19 mouse cellular contexts compared by ENCODE assay signal in the genomic region with DNA sequence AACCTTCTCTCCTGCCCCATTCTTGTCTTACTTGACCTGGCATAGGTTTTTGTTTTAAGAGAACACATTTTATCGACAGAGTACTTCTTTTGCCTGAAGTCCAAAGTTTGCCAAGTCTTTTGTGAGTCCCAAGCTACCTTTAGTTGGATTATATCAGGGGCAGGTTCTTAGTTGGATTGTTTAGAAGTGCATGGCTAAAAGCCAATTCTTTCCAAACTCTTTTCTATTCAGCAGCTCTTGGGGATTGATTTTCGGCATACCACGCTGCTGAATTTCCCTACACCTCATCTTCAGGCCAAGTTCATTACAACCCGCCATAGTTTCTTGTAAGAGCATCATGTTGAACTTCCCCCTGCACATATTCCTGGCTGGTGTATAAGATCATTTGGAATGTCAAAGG.
DNase-seq lines count a peak whose midpoint lies in the region; ATAC-seq and TF ChIP-seq lines count a peak whose summit lies in the region.
"Had no signal": no experiment of that assay in that cellular context is flagged by ENCODE, and none has a peak within 500 bp of the region (broad histone marks: within the 10 kb centered on the region; RNA-seq: fewer than 3 reads in every experiment).

No protein-coding gene starts in this region.

- H3K4me2 ChIP-seq in embryonic facial prominence, embryonic 14.5 days (ENCODE audit: low read depth, low read length) = no peak overlapping the region
- H3K4me2 ChIP-seq: embryonic facial prominence, embryonic 13.5 days; forebrain, embryonic 13.5 days; forebrain, embryonic 15.5 days had no signal

- H3K4me3 ChIP-seq in embryonic facial prominence, embryonic 14.5 days (ENCODE audit: low read depth, low read length) = no peak overlapping the region
- no peak overlapping the region for H3K4me3 ChIP-seq in embryonic facial prominence, embryonic 10.5 days
- no peak overlapping the region for H3K4me3 ChIP-seq in kidney, adult 2 months (ENCODE audit: insufficient read depth, low read depth, low read length)
- H3K4me3 ChIP-seq: embryonic facial prominence, embryonic 13.5 days; forebrain, embryonic 13.5 days; forebrain, embryonic 15.5 days had no signal

- no peaks in the 10 kb centered on the region for H3K4me1 ChIP-seq in embryonic facial prominence, embryonic 14.5 days (ENCODE audit: control insufficient read depth, insufficient read depth, low read length)
- H3K4me1 ChIP-seq in embryonic facial prominence, embryonic 10.5 days = no peaks in the 10 kb centered on the region
- no peaks in the 10 kb centered on the region for H3K4me1 ChIP-seq in kidney, adult 2 months (ENCODE audit: control insufficient read depth, insufficient read depth, low read length)
- H3K4me1 ChIP-seq: embryonic facial prominence, embryonic 13.5 days; forebrain, embryonic 13.5 days; forebrain, embryonic 15.5 days had no signal

- ATAC-seq in embryonic facial prominence, embryonic 14.5 days (ENCODE audit: low read depth) = no peak
- ATAC-seq: forebrain, embryonic 13.5 days; forebrain, embryonic 15.5 days had no signal

- no peaks in the 10 kb centered on the region for H3K27me3 ChIP-seq in embryonic facial prominence, embryonic 14.5 days (replicated peaks; ENCODE audit: control insufficient read depth, insufficient read depth, low read length)
- H3K27me3 ChIP-seq in embryonic facial prominence, embryonic 10.5 days (replicated peaks; ENCODE audit: low read depth, poor library complexity, severe bottlenecking) = no peaks in the 10 kb centered on the region
- H3K27me3 ChIP-seq in kidney, adult 2 months (replicated peaks; ENCODE audit: control insufficient read depth, insufficient read depth, low read length) = no peaks in the 10 kb centered on the region
- H3K27me3 ChIP-seq: CH12.LX; embryonic facial prominence, embryonic 13.5 days; forebrain, embryonic 13.5 days; forebrain, embryonic 15.5 days had no signal

- no peak for TF ChIP-seq POLR2A in brain, embryonic 14.5 days (IDR thresholded peaks at IDR 0.05; ENCODE audit: borderline replicate concordance, extremely low read depth, insufficient read depth, insufficient read length, poor library complexity, severe bottlenecking)
- no peak for TF ChIP-seq POLR2A in kidney, adult 2 months (IDR thresholded peaks at IDR 0.05; ENCODE audit: low read depth, low read length)

- 65% methylated on average over 4 of the region's 4 CpGs for WGBS in embryonic facial prominence, embryonic 14.5 days
- 81% methylated on average over 4 of the region's 4 CpGs for WGBS in embryonic facial prominence, embryonic 10.5 days
- WGBS in kidney, adult 2 months = 71% methylated on average over 4 of the region's 4 CpGs

- TF ChIP-seq CTCF in brain, embryonic 14.5 days (IDR thresholded peaks at IDR 0.05; ENCODE audit: borderline replicate concordance, extremely low read depth, insufficient read depth, insufficient read length) = no peak
- no peak for TF ChIP-seq CTCF in kidney, adult 2 months (conservative IDR thresholded peaks at IDR 0.05; ENCODE audit: insufficient read depth, insufficient read length, low read depth, low read length)

- H3K36me3 ChIP-seq in embryonic facial prominence, embryonic 14.5 days (ENCODE audit: control insufficient read depth, insufficient read depth, low read length) = no peaks in the 10 kb centered on the region
- no peaks in the 10 kb centered on the region for H3K36me3 ChIP-seq in embryonic facial prominence, embryonic 10.5 days (replicated peaks)
- H3K36me3 ChIP-seq in kidney, adult 2 months (ENCODE audit: control insufficient read depth, insufficient read depth, low read length) = no peaks in the 10 kb centered on the region
- H3K36me3 ChIP-seq: embryonic facial prominence, embryonic 13.5 days; forebrain, embryonic 15.5 days; G1E had no signal

- H3K27ac ChIP-seq in embryonic facial prominence, embryonic 14.5 days (replicated peaks; ENCODE audit: low read depth, low read length) = no peak overlapping the region
- no peak overlapping the region for H3K27ac ChIP-seq in embryonic facial prominence, embryonic 10.5 days (replicated peaks)
- no peak overlapping the region for H3K27ac ChIP-seq in kidney, adult 2 months (ENCODE audit: insufficient read depth, low read depth, low read length)
- H3K27ac ChIP-seq: embryonic facial prominence, embryonic 13.5 days; forebrain, embryonic 13.5 days; forebrain, embryonic 15.5 days had no signal

- no peak overlapping the region for H3K9ac ChIP-seq in embryonic facial prominence, embryonic 14.5 days (ENCODE audit: low read depth, low read length)
- H3K9ac ChIP-seq: embryonic facial prominence, embryonic 13.5 days; forebrain, embryonic 13.5 days; forebrain, embryonic 15.5 days had no signal

- peak; percentile 4 for DNase-seq in embryonic facial prominence, embryonic 14.5 days (ENCODE audit: low spot score)
- no peak for DNase-seq in embryonic facial prominence, embryonic 10.5 days (ENCODE audit: low spot score)
- peak; percentile 3 for DNase-seq in 3T3-L1 (ENCODE audit: low read depth, low spot score)
- peak; percentile 7 for DNase-seq in brain, embryonic 14.5 days (ENCODE audit: low read depth)
- DNase-seq in heart, adult 8-10 months (ENCODE audit: low spot score) = no peak
- DNase-seq in kidney, adult 2 months = no peak
- DNase-seq: adrenal gland, adult 2 months; adrenal gland, postnatal 10 days; adrenal gland, postnatal 25 days; cerebellum, adult 11-12 months; cerebellum, adult 2 months; cerebellum, adult 9-10 months; cerebellum, postnatal 10 days; cerebellum, postnatal 25 days had no signal

- no peaks in the 10 kb centered on the region for H3K9me3 ChIP-seq in embryonic facial prominence, embryonic 14.5 days (ENCODE audit: control insufficient read depth, low read length)
- no peaks in the 10 kb centered on the region for H3K9me3 ChIP-seq in embryonic facial prominence, embryonic 10.5 days
- H3K9me3 ChIP-seq: embryonic facial prominence, embryonic 13.5 days; forebrain, embryonic 13.5 days; forebrain, embryonic 15.5 days; G1E had no signal

Comparison
In these comparisons a context has a peak if more than half of its experiments do, and no peak if none do; other contexts are left out.
1. DNase-seq: peak in embryonic facial prominence, embryonic 14.5 days (single experiment), 3T3-L1 (single experiment) and brain, embryonic 14.5 days (single experiment); none in embryonic facial prominence, embryonic 10.5 days (single experiment), heart, adult 8-10 months (single experiment) and kidney, adult 2 months (single experiment).